ENCODE assay signal across 9 mouse cellular contexts in genomic region chr17:34896366-34896765, GRCm38 (mm10). TPM values are rescaled to one million over a fixed set of nuclear protein-coding genes. Genes with fewer than 3 reads are reported as not detected.
DNase-seq lines count a peak whose midpoint lies in the region; ATAC-seq and TF ChIP-seq lines count a peak whose summit lies in the region.
"Had no signal": no experiment of that assay in that cellular context is flagged by ENCODE, and none has a peak within 500 bp of the region (broad histone marks: within the 10 kb centered on the region; RNA-seq: fewer than 3 reads in every experiment).

No protein-coding gene starts in this region.

- intact Hi-C loops in left cerebral cortex, postnatal 10 days (cut with DNase I), result no loop called here
- intact Hi-C loops in left cerebral cortex, postnatal 14 days (cut with DNase I), result loop anchor here (5.0 kb wide), 1 partner anchor 39 kb away; no protein-coding TSS in a partner anchor

- H3K27ac ChIP-seq in hindbrain, postnatal 0 days, result no peak overlapping the region
- H3K27ac ChIP-seq: liver, embryonic 14.5 days had no signal

- ATAC-seq in hindbrain, postnatal 0 days, result no peak

- H3K9ac ChIP-seq in hindbrain, postnatal 0 days (replicated peaks; ENCODE audit: low read length), result no peak overlapping the region
- H3K9ac ChIP-seq: liver, embryonic 14.5 days had no signal

- peaks cover 15% of the 10 kb centered on the region; the same call in 1 of the 2 replicates for H3K4me1 ChIP-seq in hindbrain, postnatal 0 days (ENCODE audit: insufficient read depth, low read length)

- H3K9me3 ChIP-seq in hindbrain, postnatal 0 days (ENCODE audit: low read length), result no peaks in the 10 kb centered on the region

- no peak for TF ChIP-seq CTCF in hindbrain, postnatal 0 days (IDR thresholded peaks at IDR 0.05; ENCODE audit: low read depth)

- H3K4me2 ChIP-seq in hindbrain, postnatal 0 days (ENCODE audit: low read depth, low read length), result 0 out of 2 replicates have a peak overlapping the region, but pooled peaks have one; percentile 94

- peaks cover 5% of the 10 kb centered on the region; the same call in 1 of the 2 replicates for H3K36me3 ChIP-seq in hindbrain, postnatal 0 days (ENCODE audit: insufficient read depth, low read length)

- 83% methylated on average over 17 of the region's 17 CpGs for WGBS in hindbrain, postnatal 0 days

- H3K4me3 ChIP-seq in hindbrain, postnatal 0 days (ENCODE audit: low read length), result no peak overlapping the region

- DNase-seq in kidney, postnatal 4 days, result peak; percentile 26 to 38
- DNase-seq in kidney, adult 11 months, result no peak
- DNase-seq in ZHBTc4 (ENCODE audit: low read depth, low spot score), result peak; percentile 87
- DNase-seq in hindbrain, postnatal 0 days (ENCODE audit: low spot score), result no peak
- peak; percentile 73 to 79 for DNase-seq in natural killer cell, adult 2 months (ENCODE audit: low spot score in 2 of 2)
- DNase-seq in left cerebral cortex, postnatal 10 days (ENCODE audit: extremely low spot score in 1 of 2, low spot score in 2 of 2), result no peak
- no peak for DNase-seq in left cerebral cortex, adult 8-10 months (ENCODE audit: low spot score in 2 of 2)
- no peak for DNase-seq in left cerebral cortex, postnatal 14 days (ENCODE audit: low spot score in 2 of 2)

- H3K27me3 ChIP-seq in hindbrain, postnatal 0 days (ENCODE audit: insufficient read depth, low read length), result no peaks in the 10 kb centered on the region

RNA-seq across cellular contexts. Expression of gene C2, which starts 1.7 kb away (rescaled TPM):
- 5.4 and 7.8 TPM in 2 replicates for total RNA-seq in hindbrain, postnatal 0 days (2014; rRNA removed)
- polyA plus RNA-seq in hindbrain, postnatal 0 days (2015; fragmentation: Nextera tagmentation; extraction: Ambion mirVana), result 5.5 and 6.0 TPM in 2 replicates
- total RNA-seq in left cerebral cortex, postnatal 10 days (2021), result 1 to 10 TPM; 2.1 to 2.9 TPM
- total RNA-seq in left cerebral cortex, adult 8-10 months (2022), result 1 to 10 TPM; 1.6 to 5.9 (median 4.0) TPM
- total RNA-seq in left cerebral cortex, postnatal 14 days (2021), result 1 to 10 TPM; 2.5 to 2.9 TPM

RNA-seq across cellular contexts. Expression of gene Ehmt2, which starts 1.9 kb away (rescaled TPM):
- total RNA-seq in hindbrain, postnatal 0 days (2014; rRNA removed), result 309 and 317 TPM in 2 replicates
- polyA plus RNA-seq in hindbrain, postnatal 0 days (2015; fragmentation: Nextera tagmentation; extraction: Ambion mirVana), result 57.4 and 57.6 TPM in 2 replicates
- 100 to 1,000 TPM; 174 to 181 TPM for total RNA-seq in left cerebral cortex, postnatal 10 days (2021)
- 100 to 1,000 TPM; 182 to 191 (median 185) TPM for total RNA-seq in left cerebral cortex, adult 8-10 months (2022)
- 100 to 1,000 TPM; 166 to 171 TPM for total RNA-seq in left cerebral cortex, postnatal 14 days (2021)

RNA-seq across cellular contexts. Expression of gene Gm20547, which starts 14.5 kb away (rescaled TPM):
- not detected in 2 replicates for total RNA-seq in hindbrain, postnatal 0 days (2014; rRNA removed)
- polyA plus RNA-seq in hindbrain, postnatal 0 days (2015; fragmentation: Nextera tagmentation; extraction: Ambion mirVana), result not detected in 2 replicates
- not detected for total RNA-seq in left cerebral cortex, postnatal 10 days (2021)
- not detected for total RNA-seq in left cerebral cortex, adult 8-10 months (2022)
- under 1 TPM in 1 of 2 experiments, not detected in 1; 0.26 TPM for total RNA-seq in left cerebral cortex, postnatal 14 days (2021)

RNA-seq across cellular contexts. Expression of gene Zbtb12, which starts 17.1 kb away (rescaled TPM):
- 20.7 and 31.1 TPM in 2 replicates for total RNA-seq in hindbrain, postnatal 0 days (2014; rRNA removed)
- 5.1 and 6.5 TPM in 2 replicates for polyA plus RNA-seq in hindbrain, postnatal 0 days (2015; fragmentation: Nextera tagmentation; extraction: Ambion mirVana)
- total RNA-seq in left cerebral cortex, postnatal 10 days (2021), result 1 to 10 TPM; 6.3 to 6.8 TPM
- total RNA-seq in left cerebral cortex, adult 8-10 months (2022), result 1 to 10 TPM; 8.3 to 9.1 (median 9.0) TPM
- 1 to 10 TPM; 5.0 to 5.1 TPM for total RNA-seq in left cerebral cortex, postnatal 14 days (2021)

RNA-seq across cellular contexts. Expression of gene Slc44a4, which starts 17.9 kb away (rescaled TPM):
- total RNA-seq in hindbrain, postnatal 0 days (2014; rRNA removed), result 0.22 TPM in 1 of 2 replicates, not detected in the other
- 0.18 and 0.25 TPM in 2 replicates for polyA plus RNA-seq in hindbrain, postnatal 0 days (2015; fragmentation: Nextera tagmentation; extraction: Ambion mirVana)
- under 1 TPM; 0.14 to 0.30 TPM for total RNA-seq in left cerebral cortex, postnatal 10 days (2021)
- under 1 TPM; 0.33 to 0.66 (median 0.51) TPM for total RNA-seq in left cerebral cortex, adult 8-10 months (2022)
- total RNA-seq in left cerebral cortex, postnatal 14 days (2021), result under 1 TPM; 0.38 to 0.40 TPM

Comparison
In these comparisons a context has a peak if more than half of its experiments do, and no peak if none do; other contexts are left out.
1. DNase-seq: peak in kidney, postnatal 4 days (2 of 2), ZHBTc4 (single experiment) and natural killer cell, adult 2 months (2 of 2); none in kidney, adult 11 months (single experiment), hindbrain, postnatal 0 days (single experiment), left cerebral cortex, postnatal 10 days (0 of 2), left cerebral cortex, adult 8-10 months (0 of 2) and left cerebral cortex, postnatal 14 days (0 of 2).